Mouse (Mus musculus): ENCODE data around the gene Gm7173. TPM values are rescaled to one million over a fixed set of nuclear protein-coding genes. Genes with fewer than 3 reads are reported as not detected.

Gene Gm7173
- polyA plus RNA-seq (2014; fragmentation: Nextera tagmentation; extraction: Ambion mirVana): 1.0 TPM in 2 replicates

- Histone ChIP-seq H3K27ac (ENCODE audit: low read depth, low read length) (no peak within 1 kb of the TSS), H3K9ac (ENCODE audit: low read depth, low read length) (no peak within 1 kb of the TSS)
- 28% methylated on average over 23 of the region's 23 CpGs for WGBS
These were observed at the start of gene Gm7173 for GRCm38 (mm10) chrX:79516977-79517645. Gene Gm7173 (minus strand): TSS chrX:79517285.

GRCm38 (mm10) chrX:79517646-79518016, 546 bp upstream of the Gm7173 start:
- Histone ChIP-seq H3K4me2 (replicated peaks; ENCODE audit: low read depth, low read length) (peak overlapping the region; percentile 38; the same call in 1 of the 2 replicates), H3K4me1 (replicated peaks; ENCODE audit: control insufficient read depth, insufficient read depth, low read length) (no peaks in the 10 kb centered on the region), H3K9me3 (ENCODE audit: control insufficient read depth, low read length) (no peaks in the 10 kb centered on the region), H3K4me3 (ENCODE audit: low read depth, low read length) (peak overlapping the region; percentile 28), H3K27me3 (ENCODE audit: control insufficient read depth, insufficient read depth, low read length) (no peaks in the 10 kb centered on the region), H3K27ac (ENCODE audit: low read depth, low read length) (no peak overlapping the region), H3K9ac (ENCODE audit: low read depth, low read length) (no peak overlapping the region), H3K36me3 (ENCODE audit: control insufficient read depth, insufficient read depth, low read length) (no peaks in the 10 kb centered on the region)
- no peak for ATAC-seq (ENCODE audit: low FRiP score)
- 80% methylated on average over 1 of the region's 1 CpGs for WGBS
- DNase-seq (ENCODE audit: low spot score): no peak

More at GRCm38 (mm10) chrX:79516977-79517645, at the start of gene Gm7173:
- peak; percentile 45 for DNase-seq (ENCODE audit: low spot score)
- peak within 1 kb of the TSS; percentile 38 for H3K4me2 ChIP-seq (replicated peaks; ENCODE audit: low read depth, low read length)
- peak within 1 kb of the TSS; percentile 28 for H3K4me3 ChIP-seq (ENCODE audit: low read depth, low read length)
- peak; percentile 90 for ATAC-seq (ENCODE audit: low FRiP score)
- H3K27me3 ChIP-seq (ENCODE audit: control insufficient read depth, insufficient read depth, low read length): no peaks in the 10 kb centered on the region
- H3K9me3 ChIP-seq (ENCODE audit: control insufficient read depth, low read length): no peaks in the 10 kb centered on the region
- no peaks in the 10 kb centered on the region for H3K36me3 ChIP-seq (ENCODE audit: control insufficient read depth, insufficient read depth, low read length)
- H3K4me1 ChIP-seq (replicated peaks; ENCODE audit: control insufficient read depth, insufficient read depth, low read length): no peaks in the 10 kb centered on the region

DNA sequence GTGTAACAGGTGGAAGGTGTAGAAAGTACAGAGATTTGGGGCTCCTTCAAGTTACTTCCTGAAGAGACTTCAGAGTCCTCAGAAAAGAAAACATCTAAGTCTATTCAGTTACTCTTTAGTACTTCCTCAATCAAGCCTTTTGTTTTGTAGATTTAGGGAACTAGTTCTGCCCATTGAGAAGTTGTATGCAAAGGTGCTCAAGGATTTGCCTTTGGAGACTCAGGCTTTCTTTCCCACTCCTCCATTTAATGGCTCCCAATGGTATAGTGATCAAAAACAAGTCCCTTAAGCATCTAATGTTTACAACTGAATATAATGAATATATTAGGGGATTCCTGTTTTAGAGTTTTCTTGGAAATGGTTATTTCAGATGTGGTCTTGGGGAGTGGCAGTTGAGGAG, 200.3 kb downstream of the Gm7173 start:
- Histone ChIP-seq H3K4me2 (replicated peaks; ENCODE audit: low read depth, low read length) (no peak overlapping the region), H3K4me3 (ENCODE audit: low read depth, low read length) (no peak overlapping the region)
- no peak for ATAC-seq (ENCODE audit: low FRiP score)

More for the DNA sequence above, 200.3 kb downstream of the Gm7173 start:
- Histone ChIP-seq H3K27me3 (ENCODE audit: control insufficient read depth, insufficient read depth, low read length) (no peaks in the 10 kb centered on the region), H3K9ac (ENCODE audit: low read depth, low read length) (no peak overlapping the region), H3K9me3 (ENCODE audit: control insufficient read depth, low read length) (no peaks in the 10 kb centered on the region), H3K27ac (ENCODE audit: low read depth, low read length) (no peak overlapping the region), H3K4me1 (replicated peaks; ENCODE audit: control insufficient read depth, insufficient read depth, low read length) (no peaks in the 10 kb centered on the region), H3K36me3 (ENCODE audit: control insufficient read depth, insufficient read depth, low read length) (no peaks in the 10 kb centered on the region)
- DNase-seq (ENCODE audit: low spot score): no peak

Other genes with a start within 250 kb of the Gm7173 start
- 0.11 TPM in 1 of 2 replicates, not detected in the other for gene Mageb16, start 154.2 kb upstream of the Gm7173 start, polyA plus RNA-seq (2014; fragmentation: Nextera tagmentation; extraction: Ambion mirVana)

All from hindbrain, embryonic 11.5 days (tissue).